Mouse (Mus musculus) embryonic facial prominence, embryonic 15.5 days (tissue): ENCODE data around the gene Apom. TPM values are rescaled to one million over a fixed set of nuclear protein-coding genes. Genes with fewer than 3 reads are reported as not detected.

ENCODE experiments used
- ATAC-seq: fragments of 200-750 bp; cut with Nextera tagmentation; 2 replicates; pipeline ENCODE4 v1.8.0; 2017; ENCODE audit warnings: low read depth, moderate TSS enrichment; ENCODE audit not compliant: insufficient number of reproducible peaks, low FRiP score, low TSS enrichment
- H3K27ac ChIP-seq: fragments of 300-500 bp; sonication (generic); replicated peaks from 2 replicates; pipeline ENCODE4 v1.5.1; 2015; ENCODE audit warnings: mild to moderate bottlenecking, inconsistent platforms
- H3K27me3 ChIP-seq: fragments of 300-500 bp; sonication (generic); 2 replicates; pipeline ENCODE4 v1.6.1; 2015; ENCODE audit warnings: inconsistent platforms
- H3K36me3 ChIP-seq: fragments of 300-500 bp; sonication (generic); 2 replicates; pipeline ENCODE4 v1.6.1; 2015; ENCODE audit warnings: mild to moderate bottlenecking, inconsistent platforms
- H3K4me1 ChIP-seq: fragments of 300-500 bp; sonication (generic); 2 replicates; pipeline ENCODE4 v1.6.1; 2015; ENCODE audit warnings: inconsistent platforms
- H3K4me2 ChIP-seq: fragments of 300-500 bp; sonication (generic); replicated peaks from 2 replicates; pipeline ENCODE4 v1.6.1; 2015; ENCODE audit warnings: mild to moderate bottlenecking, inconsistent platforms
- H3K4me3 ChIP-seq: fragments of 300-500 bp; sonication (generic); replicated peaks from 2 replicates; pipeline ENCODE4 v1.5.1; 2015; ENCODE audit warnings: mild to moderate bottlenecking, inconsistent platforms
- H3K9ac ChIP-seq: fragments of 300-500 bp; sonication (generic); 2 replicates; pipeline ENCODE4 v1.6.1; 2015; ENCODE audit warnings: inconsistent platforms
- H3K9me3 ChIP-seq: fragments of 300-500 bp; sonication (generic); replicated peaks from 2 replicates; pipeline ENCODE4 v1.6.1; 2016; ENCODE audit warnings: inconsistent platforms
- WGBS: fragments of 180-500 bp; shearing (Covaris S2); methylation state at CpG from one replicate; pipeline ENCODE4 v1.1.7; 2015; 5-methylcytosine and 5-hydroxymethylcytosine counted together
- polyA plus RNA-seq: library from polyadenylated mRNA; unstranded; fragments of >200 nt; fragmentation: Nextera tagmentation; extraction: Ambion mirVana; gene quantifications from 2 replicates; pipeline ENCODE4 v1.2.1, GENCODE M21; 2015

Apom gene
- polyA plus RNA-seq, 1 experiment from 2014 or later = not detected

- no peak overlapping the region for H3K9ac ChIP-seq
- peaks cover 7% of the 10 kb centered on the region for H3K4me1 ChIP-seq
- whole genome bisulfite sequencing = 62% methylated on average over 3 of the region's 3 CpGs
- no peak for ATAC-seq
- H3K36me3 ChIP-seq = peaks cover 26% of the 10 kb centered on the region
- H3K9me3 ChIP-seq = no peaks in the 10 kb centered on the region
- no peak overlapping the region for H3K27ac ChIP-seq
- H3K4me3 ChIP-seq = 0 out of 2 replicates have a peak overlapping the region, but pooled peaks have one; percentile 13
- no peaks in the 10 kb centered on the region for H3K27me3 ChIP-seq
- H3K4me2 ChIP-seq = 0 out of 2 replicates have a peak overlapping the region, but pooled peaks have one; percentile 40
Observed at GRCm38 (mm10) chr17:35106522-35106921, 25.3 kb downstream of the Apom start.

GRCm38 (mm10) chr17:35105740-35106389 is 26.0 kb downstream of the Apom start:
- H3K4me2 ChIP-seq = peak overlapping the region; percentile 40
- no peak overlapping the region for H3K27ac ChIP-seq
- 24% methylated on average over 13 of the region's 13 CpGs for WGBS
- no peak for ATAC-seq
- no peaks in the 10 kb centered on the region for H3K9me3 ChIP-seq
- H3K4me1 ChIP-seq = peaks cover 7% of the 10 kb centered on the region
- no peaks in the 10 kb centered on the region for H3K27me3 ChIP-seq
- peaks cover 32% of the 10 kb centered on the region for H3K36me3 ChIP-seq
- H3K9ac ChIP-seq = no peak overlapping the region
- H3K4me3 ChIP-seq = 0 out of 2 replicates have a peak overlapping the region, but pooled peaks have one; percentile 13

DNA sequence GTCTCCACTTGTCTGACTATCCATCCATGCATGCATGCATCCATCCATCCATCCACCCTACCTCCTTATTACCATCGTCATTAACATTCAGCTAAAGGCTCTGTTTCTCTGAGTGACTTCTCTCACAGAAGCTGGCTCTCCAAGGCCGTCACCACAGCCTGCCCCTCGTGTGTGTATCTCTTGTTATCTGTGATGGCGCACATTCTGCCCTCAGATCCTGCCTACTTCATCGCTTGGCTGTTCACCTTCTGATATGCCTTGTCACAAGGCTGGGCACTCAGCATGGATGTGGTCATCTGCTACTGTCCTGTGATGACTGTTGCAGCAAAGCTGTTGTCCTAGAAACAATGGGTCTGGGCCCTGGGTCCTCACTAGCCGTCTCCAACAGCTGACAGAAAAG is 27.1 kb downstream of the Apom start:
- no peak overlapping the region for H3K4me2 ChIP-seq
- H3K36me3 ChIP-seq = peaks cover 43% of the 10 kb centered on the region
- ATAC-seq = no peak
- 73% methylated on average over 6 of the region's 6 CpGs for WGBS
- peaks cover 7% of the 10 kb centered on the region for H3K4me1 ChIP-seq
- H3K4me3 ChIP-seq = no peak overlapping the region
- no peaks in the 10 kb centered on the region for H3K27me3 ChIP-seq
- no peak overlapping the region for H3K27ac ChIP-seq
- no peak overlapping the region for H3K9ac ChIP-seq
- no peaks in the 10 kb centered on the region for H3K9me3 ChIP-seq

- Histone ChIP-seq H3K36me3 (peaks cover 49% of the 10 kb centered on the region), H3K27ac (no peak overlapping the region), H3K9me3 (no peaks in the 10 kb centered on the region), H3K4me2 (no peak overlapping the region), H3K9ac (no peak overlapping the region), H3K4me3 (no peak overlapping the region), H3K27me3 (no peaks in the 10 kb centered on the region), H3K4me1 (peaks cover 7% of the 10 kb centered on the region)
- 86% methylated on average over 7 of the region's 7 CpGs for WGBS
- ATAC-seq = no peak
Observed at GRCm38 (mm10) chr17:35104079-35104478, 27.8 kb downstream of the Apom start.

GRCm38 (mm10) chr17:35103221-35103690 is 28.6 kb downstream of the Apom start:
- H3K9me3 ChIP-seq = no peaks in the 10 kb centered on the region
- H3K27me3 ChIP-seq = no peaks in the 10 kb centered on the region
- no peak overlapping the region for H3K4me3 ChIP-seq
- no peak overlapping the region for H3K27ac ChIP-seq
- H3K36me3 ChIP-seq = peaks cover 58% of the 10 kb centered on the region
- 63% methylated on average over 6 of the region's 6 CpGs for WGBS
- no peak overlapping the region for H3K4me2 ChIP-seq
- H3K9ac ChIP-seq = no peak overlapping the region
- peaks cover 7% of the 10 kb centered on the region for H3K4me1 ChIP-seq
- ATAC-seq = no peak

GRCm38 (mm10) chr17:35102299-35102698 is 29.6 kb downstream of the Apom start:
- no peaks in the 10 kb centered on the region for H3K27me3 ChIP-seq
- no peak overlapping the region for H3K4me2 ChIP-seq
- no peaks in the 10 kb centered on the region for H3K9me3 ChIP-seq
- H3K4me3 ChIP-seq = no peak overlapping the region
- peaks cover 67% of the 10 kb centered on the region for H3K36me3 ChIP-seq
- peaks cover 7% of the 10 kb centered on the region for H3K4me1 ChIP-seq
- H3K9ac ChIP-seq = no peak overlapping the region
- 73% methylated on average over 8 of the region's 8 CpGs for WGBS
- H3K27ac ChIP-seq = 0 out of 2 replicates have a peak overlapping the region, but pooled peaks have one; percentile 34
- no peak for ATAC-seq

GRCm38 (mm10) chr17:35101161-35101560 is 30.7 kb downstream of the Apom start:
- no peak overlapping the region for H3K4me2 ChIP-seq
- no peaks in the 10 kb centered on the region for H3K9me3 ChIP-seq
- peaks cover 5% of the 10 kb centered on the region for H3K4me1 ChIP-seq
- no peaks in the 10 kb centered on the region for H3K27me3 ChIP-seq
- H3K36me3 ChIP-seq = peaks cover 79% of the 10 kb centered on the region
- H3K4me3 ChIP-seq = no peak overlapping the region
- H3K27ac ChIP-seq = no peak overlapping the region
- no peak for ATAC-seq
- 88% methylated on average over 11 of the region's 11 CpGs for WGBS
- no peak overlapping the region for H3K9ac ChIP-seq

- Histone ChIP-seq H3K4me1 (no peaks in the 10 kb centered on the region), H3K36me3 (peaks cover 84% of the 10 kb centered on the region), H3K27ac (no peak overlapping the region), H3K27me3 (no peaks in the 10 kb centered on the region), H3K4me2 (no peak overlapping the region), H3K4me3 (no peak overlapping the region), H3K9ac (no peak overlapping the region), H3K9me3 (no peaks in the 10 kb centered on the region)
- no peak for ATAC-seq
- WGBS = 82% methylated on average over 10 of the region's 10 CpGs
Observed at GRCm38 (mm10) chr17:35100196-35100765, 31.6 kb downstream of the Apom start.

DNA sequence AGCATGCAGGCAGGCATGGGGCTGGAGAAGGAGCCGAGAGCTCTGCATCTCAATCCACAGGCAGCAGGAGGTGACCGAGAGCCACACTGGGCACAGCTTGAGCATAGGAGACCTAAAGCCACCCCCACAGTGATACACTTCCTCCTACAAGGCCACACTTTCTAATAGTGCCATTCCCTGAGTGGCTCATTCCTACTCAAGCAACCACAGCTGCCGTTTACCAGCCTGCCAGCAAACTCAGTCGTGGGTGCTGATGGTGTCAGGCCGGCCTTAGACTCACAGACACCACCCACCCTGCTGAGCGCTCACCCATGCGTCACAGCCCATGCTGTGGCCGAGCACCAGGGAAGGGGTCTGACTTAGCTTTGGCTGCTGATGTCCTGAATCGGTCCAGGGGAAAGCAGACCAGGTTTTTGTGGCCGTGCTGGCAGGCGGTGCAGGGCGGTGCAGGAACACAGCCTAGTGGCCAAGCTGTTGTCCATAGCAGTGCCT is 34.6 kb downstream of the Apom start:
- Histone ChIP-seq H3K4me3 (no peak overlapping the region), H3K36me3 (peaks cover 91% of the 10 kb centered on the region), H3K4me1 (no peaks in the 10 kb centered on the region), H3K9me3 (no peaks in the 10 kb centered on the region), H3K27me3 (no peaks in the 10 kb centered on the region), H3K4me2 (no peak overlapping the region), H3K9ac (no peak overlapping the region), H3K27ac (no peak overlapping the region)
- ATAC-seq = no peak
- 81% methylated on average over 12 of the region's 12 CpGs for WGBS

DNA sequence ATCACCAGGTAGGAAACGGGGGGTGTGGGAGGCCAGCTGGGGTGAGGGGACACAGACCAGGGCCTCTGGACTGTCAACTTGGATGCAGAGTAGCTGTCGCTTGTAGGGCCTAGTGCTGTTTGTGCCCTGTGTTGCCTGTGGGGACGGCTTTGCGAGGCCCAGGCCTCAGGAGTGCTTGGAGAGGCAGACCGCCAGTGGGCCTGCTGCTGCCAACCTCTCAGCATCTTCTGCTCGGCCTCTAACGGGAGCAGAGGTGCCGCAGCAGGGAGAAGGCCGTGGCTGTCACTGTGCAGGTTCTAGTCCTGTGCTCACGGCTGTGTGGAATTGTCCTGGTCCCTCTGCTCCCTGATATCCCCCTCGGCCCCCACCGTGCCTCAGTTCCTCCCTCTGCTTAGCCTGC is 35.3 kb downstream of the Apom start:
- Histone ChIP-seq H3K4me2 (no peak overlapping the region), H3K4me3 (no peak overlapping the region), H3K27me3 (no peaks in the 10 kb centered on the region), H3K27ac (no peak overlapping the region), H3K9ac (no peak overlapping the region), H3K4me1 (no peaks in the 10 kb centered on the region), H3K36me3 (peaks cover 88% of the 10 kb centered on the region), H3K9me3 (no peaks in the 10 kb centered on the region)
- ATAC-seq = no peak
- 80% methylated on average over 12 of the region's 12 CpGs for WGBS

DNA sequence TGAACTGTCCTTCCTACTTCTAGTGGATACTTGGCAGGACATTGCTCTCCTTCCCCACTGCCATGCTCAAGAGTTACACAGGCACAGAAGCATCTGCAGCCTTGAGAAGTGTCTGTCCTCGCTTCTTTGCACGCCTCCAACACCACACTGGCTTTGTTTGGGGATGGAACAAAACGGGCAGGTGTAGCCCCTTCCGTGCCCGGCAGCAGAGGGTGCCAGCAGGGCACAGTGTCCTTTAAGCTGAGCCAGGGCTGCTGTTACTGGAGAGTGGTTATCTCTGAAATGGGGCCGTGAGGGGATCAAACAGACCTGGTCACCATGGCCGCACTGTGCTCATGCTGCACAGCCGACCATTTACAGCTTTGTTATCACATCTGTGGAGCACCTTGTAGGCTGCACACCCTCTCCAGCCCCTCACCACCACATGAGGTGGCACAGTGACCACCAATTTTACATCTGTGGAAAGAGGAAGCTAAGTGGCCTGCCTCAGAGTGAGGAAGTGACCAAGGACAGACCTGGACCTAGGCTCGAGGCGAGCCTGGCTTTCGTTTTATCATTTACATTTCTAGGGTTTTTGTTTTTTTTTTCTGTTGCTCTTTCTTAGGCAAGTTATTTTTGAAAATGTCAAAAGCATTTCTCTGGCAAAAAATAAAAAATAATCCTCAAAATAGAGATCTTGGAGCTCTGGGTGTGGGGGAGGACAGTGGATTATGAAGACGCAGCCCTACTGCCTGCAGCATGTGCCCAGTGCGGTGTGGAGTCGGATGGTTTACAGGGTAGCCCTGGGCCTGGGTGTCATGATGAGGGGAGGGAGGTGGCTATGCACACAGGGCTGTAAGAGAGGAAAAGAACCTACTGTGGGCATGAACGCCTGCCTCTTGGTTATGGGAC is 37.1 kb downstream of the Apom start:
- H3K4me1 ChIP-seq = peaks cover 13% of the 10 kb centered on the region
- H3K27ac ChIP-seq = no peak overlapping the region
- H3K27me3 ChIP-seq = no peaks in the 10 kb centered on the region
- no peak overlapping the region for H3K9ac ChIP-seq
- no peak for ATAC-seq
- no peak overlapping the region for H3K4me3 ChIP-seq
- H3K9me3 ChIP-seq = no peaks in the 10 kb centered on the region
- H3K4me2 ChIP-seq = no peak overlapping the region
- H3K36me3 ChIP-seq = peaks cover 77% of the 10 kb centered on the region
- WGBS = 91% methylated on average over 15 of the region's 15 CpGs
